Mouse (Mus musculus) kidney, embryonic 15.5 days (tissue): Measurements from ENCODE around the gene Gm11562. TPM values are rescaled to one million over a fixed set of nuclear protein-coding genes. Genes with fewer than 3 reads are reported as not detected.
"Not testable (repeated sequence)": the region's sequence is repeated elsewhere in the genome, so short reads cannot be mapped to it uniquely, and the experiment has no call there.

Experiments
- ATAC-seq: fragments of 200-750 bp; cut with Nextera tagmentation; replicated peaks from 2 replicates; pipeline ENCODE4 v1.8.0; 2017; ENCODE audit warnings: moderate TSS enrichment; ENCODE audit not compliant: low FRiP score
- H3K27ac ChIP-seq: fragments of 300-500 bp; sonication (generic); 2 replicates; pipeline ENCODE4 v1.5.1; 2015; ENCODE audit warnings: mild to moderate bottlenecking, inconsistent platforms
- H3K27me3 ChIP-seq: fragments of 300-500 bp; sonication (generic); 2 replicates; pipeline ENCODE4 v1.6.1; 2015; ENCODE audit warnings: inconsistent platforms
- H3K36me3 ChIP-seq: fragments of 300-500 bp; sonication (generic); 2 replicates; pipeline ENCODE4 v1.6.1; 2015; ENCODE audit warnings: inconsistent platforms
- H3K4me1 ChIP-seq: fragments of 300-500 bp; sonication (generic); 2 replicates; pipeline ENCODE4 v1.6.1; 2015; ENCODE audit warnings: inconsistent platforms
- H3K4me2 ChIP-seq: fragments of 300-500 bp; sonication (generic); 2 replicates; pipeline ENCODE4 v1.6.1; 2015; ENCODE audit warnings: moderate library complexity, mild to moderate bottlenecking, inconsistent platforms
- H3K4me3 ChIP-seq: fragments of 300-500 bp; sonication (generic); replicated peaks from 2 replicates; pipeline ENCODE4 v1.5.1; 2015; ENCODE audit warnings: mild to moderate bottlenecking, inconsistent platforms
- H3K9ac ChIP-seq: fragments of 300-500 bp; sonication (generic); 2 replicates; pipeline ENCODE4 v1.6.1; 2015; ENCODE audit warnings: mild to moderate bottlenecking, inconsistent platforms
- H3K9me3 ChIP-seq: fragments of 300-500 bp; sonication (generic); replicated peaks from 2 replicates; pipeline ENCODE4 v1.6.1; 2016; ENCODE audit warnings: inconsistent platforms
- WGBS: fragments of 180-500 bp; shearing (Covaris S2); methylation state at CpG from one replicate; pipeline ENCODE4 v1.1.7; 2015; ENCODE audit warnings: mixed read lengths; 5-methylcytosine and 5-hydroxymethylcytosine counted together
- polyA plus RNA-seq: library from polyadenylated mRNA; unstranded; fragments of >200 nt; fragmentation: Nextera tagmentation; extraction: Ambion mirVana; gene quantifications from 2 replicates; pipeline ENCODE4 v1.2.1, GENCODE M21; 2015

Gene Gm11562
- polyA plus RNA-seq, 1 experiment from 2014 or later = not detected

DNA sequence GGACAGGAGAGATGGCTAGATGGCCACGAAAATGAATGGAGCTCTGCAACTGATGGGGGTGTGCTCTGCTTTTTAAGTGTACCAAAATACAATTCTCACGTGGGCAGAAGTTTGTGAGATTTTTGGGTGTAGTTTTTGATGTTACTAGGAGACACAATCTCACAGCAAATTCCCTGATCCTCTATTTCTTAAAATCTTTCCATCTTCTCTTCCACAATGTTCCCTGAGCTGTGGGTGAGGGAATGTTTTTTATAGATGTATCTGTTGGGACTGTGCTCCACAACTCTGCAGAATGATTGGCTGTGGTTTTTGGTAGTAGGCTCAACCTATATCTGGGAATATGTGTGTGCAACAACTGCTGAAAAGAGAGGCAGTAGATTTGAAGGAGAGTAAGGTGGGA, 13.1 kb upstream of the Gm11562 start:
- no peak for ATAC-seq
- Histone ChIP-seq H3K27ac (no peak overlapping the region), H3K9me3 (no peaks in the 10 kb centered on the region), H3K4me2 (no peak overlapping the region), H3K27me3 (no peaks in the 10 kb centered on the region), H3K36me3 (no peaks in the 10 kb centered on the region), H3K9ac (no peak overlapping the region), H3K4me3 (no peak overlapping the region), H3K4me1 (no peaks in the 10 kb centered on the region)
- WGBS = 61% methylated on average over 2 of the region's 2 CpGs

DNA sequence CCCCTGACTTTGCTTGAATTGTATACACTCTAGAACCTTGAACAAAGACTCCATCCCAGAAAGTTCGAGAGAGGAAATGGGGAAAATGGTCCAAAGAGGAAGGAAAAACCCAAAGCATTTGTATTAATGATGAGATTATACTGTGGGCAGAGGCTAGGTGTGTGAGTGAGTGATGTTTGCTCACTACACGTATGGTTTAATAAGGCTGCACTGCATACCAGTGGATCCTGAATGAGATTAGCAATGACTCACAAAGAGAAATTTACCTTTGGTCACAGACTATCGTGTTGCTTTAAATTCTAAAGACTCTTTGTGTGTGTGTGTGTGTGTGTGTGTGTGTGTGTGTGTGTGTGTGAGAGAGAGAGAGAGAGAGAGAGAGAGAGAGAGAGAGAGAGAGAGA, 10.7 kb upstream of the Gm11562 start:
- no peaks in the 10 kb centered on the region for H3K27me3 ChIP-seq
- no peak overlapping the region for H3K4me2 ChIP-seq
- no peaks in the 10 kb centered on the region for H3K4me1 ChIP-seq
- no peaks in the 10 kb centered on the region for H3K36me3 ChIP-seq
- H3K9me3 ChIP-seq = no peaks in the 10 kb centered on the region
- H3K4me3 ChIP-seq = no peak overlapping the region
- no peak for ATAC-seq
- 79% methylated on average over 3 of the region's 3 CpGs for WGBS
- no peak overlapping the region for H3K9ac ChIP-seq
- H3K27ac ChIP-seq = no peak overlapping the region

DNA sequence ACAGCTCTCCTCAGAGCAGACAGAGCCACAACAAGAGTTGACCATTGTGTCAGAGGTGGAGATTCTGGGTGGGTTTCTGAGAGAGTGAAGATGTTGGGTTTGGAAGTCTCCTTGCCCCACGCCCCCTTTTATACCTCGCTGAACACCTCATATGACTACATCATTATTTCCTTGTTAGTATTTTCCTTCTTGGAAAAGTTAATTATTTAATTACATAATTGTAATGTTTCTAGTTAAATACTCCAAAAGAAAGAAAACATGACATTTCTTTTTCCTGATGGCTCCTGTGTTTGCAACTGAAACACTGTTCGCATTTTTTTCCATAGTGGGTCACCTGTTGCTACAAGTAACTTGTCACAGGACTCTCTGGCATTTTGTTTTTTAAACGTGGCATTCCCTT, 7.9 kb upstream of the Gm11562 start, which contains the start of gene Krtap4-1:
Gene Krtap4-1, minus strand, starts transcription at position 101 of the 400 bp plus-strand sequence.
- H3K27ac ChIP-seq = no peak within 1 kb of the TSS
- no peak for ATAC-seq
- WGBS = 86% methylated on average over 4 of the region's 4 CpGs

DNA sequence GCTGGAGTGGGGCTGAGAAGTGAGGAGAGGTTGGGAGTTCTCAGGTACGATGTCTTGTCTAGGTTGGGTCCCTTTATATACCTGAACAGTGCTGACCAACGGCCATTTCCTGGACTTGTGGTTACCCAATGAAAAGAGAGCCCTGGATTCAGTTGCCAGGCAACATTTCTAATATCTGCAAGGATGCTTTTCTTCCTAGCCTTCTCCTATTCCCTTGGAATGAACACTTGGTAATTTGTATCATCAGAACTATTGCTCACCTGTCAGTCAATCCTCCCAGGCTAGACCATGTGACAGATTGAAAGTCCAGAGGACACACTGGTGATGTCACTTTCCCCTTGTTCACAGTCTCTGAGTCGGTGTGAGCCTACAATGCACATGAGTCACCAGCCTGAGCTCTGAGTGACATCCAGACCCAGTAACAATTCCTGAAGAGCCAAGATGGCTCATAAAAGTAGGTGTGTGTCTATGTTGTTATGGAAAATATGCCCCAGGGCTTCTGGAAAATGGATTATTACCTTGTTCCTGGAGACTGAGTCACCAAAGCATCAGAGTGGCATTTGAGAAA, 5.4 kb downstream of the Gm11562 start, which contains the start of gene Krtap2-4:
Gene Krtap2-4, minus strand, starts transcription at position 51 of the 568 bp plus-strand sequence.
- no peak within 1 kb of the TSS for H3K9ac ChIP-seq
- H3K9me3 ChIP-seq = no peaks in the 10 kb centered on the region
- no peaks in the 10 kb centered on the region for H3K27me3 ChIP-seq
- no peak for ATAC-seq
- H3K27ac ChIP-seq = no peak within 1 kb of the TSS
- no peak within 1 kb of the TSS for H3K4me2 ChIP-seq
- WGBS = 76% methylated on average over 3 of the region's 3 CpGs
- no peak within 1 kb of the TSS for H3K4me3 ChIP-seq
- H3K4me1 ChIP-seq = no peaks in the 10 kb centered on the region
- H3K36me3 ChIP-seq = no peaks in the 10 kb centered on the region

More for the DNA sequence above, 7.9 kb upstream of the Gm11562 start, which contains the start of gene Krtap4-1:
- no peaks in the 10 kb centered on the region for H3K9me3 ChIP-seq
- H3K27me3 ChIP-seq = no peaks in the 10 kb centered on the region
- no peak within 1 kb of the TSS for H3K9ac ChIP-seq
- H3K4me2 ChIP-seq = no peak within 1 kb of the TSS
- no peaks in the 10 kb centered on the region for H3K36me3 ChIP-seq
- no peak within 1 kb of the TSS for H3K4me3 ChIP-seq
- H3K4me1 ChIP-seq = no peaks in the 10 kb centered on the region

DNA sequence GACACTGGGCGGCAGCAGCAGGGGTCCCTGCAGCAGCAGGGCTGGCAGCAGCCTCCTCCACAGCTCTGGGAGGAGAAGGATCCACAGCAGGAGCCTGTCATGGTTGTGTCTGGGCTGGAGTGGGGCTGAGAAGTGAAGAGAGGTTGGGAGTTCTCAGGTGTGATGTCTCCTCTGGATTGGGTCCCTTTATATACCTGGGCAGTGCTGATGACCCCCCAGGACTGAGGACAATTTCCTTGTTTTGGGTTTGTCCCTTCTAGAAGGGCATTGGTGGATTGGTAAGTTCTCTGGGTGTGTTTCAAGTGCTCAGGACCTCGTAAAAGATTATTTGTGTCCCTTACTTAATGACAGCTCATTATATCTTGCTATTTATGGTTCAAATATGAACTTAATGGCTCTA, 10.1 kb downstream of the Gm11562 start, which contains the start of gene Gm11937:
Gene Gm11937, minus strand, starts transcription at position 101 of the 400 bp plus-strand sequence.
- H3K4me3 ChIP-seq, H3K36me3 ChIP-seq, H3K9ac ChIP-seq, H3K4me1 ChIP-seq, H3K9me3 ChIP-seq, H3K4me2 ChIP-seq, H3K27ac ChIP-seq, ATAC-seq, H3K27me3 ChIP-seq: not testable (repeated sequence)
- 67% methylated on average over 1 of the region's 2 CpGs for WGBS

DNA sequence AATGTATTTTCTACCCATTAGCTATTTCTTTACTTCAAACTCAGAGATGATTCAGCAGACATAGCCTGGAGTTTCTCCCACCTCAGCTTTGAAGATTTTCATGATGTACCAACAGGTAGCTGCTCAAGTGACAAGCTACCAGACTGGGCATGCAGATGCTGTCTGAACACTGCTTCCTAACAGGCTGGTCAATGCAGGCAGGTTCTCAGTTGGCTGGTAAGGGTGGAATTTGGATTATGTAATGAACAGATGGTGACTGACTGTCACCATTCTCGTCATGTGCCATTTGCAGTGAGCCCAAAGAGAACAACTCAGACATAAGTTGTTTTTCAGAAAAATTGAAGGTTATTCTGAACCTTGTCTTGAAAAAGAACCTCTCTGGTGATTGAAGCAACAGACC, 11.1 kb downstream of the Gm11562 start:
- Histone ChIP-seq H3K9me3 (no peaks in the 10 kb centered on the region), H3K27me3 (0 out of 2 replicates have a peak, but pooled peaks cover 3% of the 10 kb centered on the region), H3K4me1 (no peaks in the 10 kb centered on the region), H3K9ac (no peak overlapping the region), H3K4me2 (no peak overlapping the region), H3K36me3 (no peaks in the 10 kb centered on the region), H3K4me3 (no peak overlapping the region), H3K27ac (no peak overlapping the region)
- ATAC-seq = no peak
- WGBS = 74% methylated on average over 1 of the region's 1 CpGs

DNA sequence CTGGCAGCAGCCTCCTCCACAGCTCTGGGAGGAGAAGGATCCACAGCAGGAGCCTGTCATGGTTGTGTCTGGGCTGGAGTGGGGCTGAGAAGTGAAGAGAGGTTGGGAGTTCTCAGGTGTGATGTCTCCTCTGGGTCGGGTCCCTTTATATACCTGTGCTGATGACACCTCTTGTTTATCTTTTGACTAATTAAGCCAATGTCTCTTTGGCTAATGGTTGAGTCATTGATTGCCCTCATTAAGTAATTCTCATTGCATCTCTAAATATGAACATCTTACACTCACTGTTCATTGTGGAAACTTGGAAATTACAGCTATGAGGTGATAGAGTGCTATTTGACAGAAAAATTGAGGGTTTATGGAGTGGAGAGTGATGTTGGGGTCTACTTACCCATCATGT, 17.0 kb downstream of the Gm11562 start, which contains the start of gene Gm11938:
Gene Gm11938, minus strand, starts transcription at position 101 of the 400 bp plus-strand sequence.
- WGBS = 47% methylated on average over 1 of the region's 1 CpGs
- H3K27ac ChIP-seq, ATAC-seq, H3K4me3 ChIP-seq, H3K4me1 ChIP-seq, H3K36me3 ChIP-seq, H3K4me2 ChIP-seq, H3K27me3 ChIP-seq, H3K9me3 ChIP-seq, H3K9ac ChIP-seq: not testable (repeated sequence)

DNA sequence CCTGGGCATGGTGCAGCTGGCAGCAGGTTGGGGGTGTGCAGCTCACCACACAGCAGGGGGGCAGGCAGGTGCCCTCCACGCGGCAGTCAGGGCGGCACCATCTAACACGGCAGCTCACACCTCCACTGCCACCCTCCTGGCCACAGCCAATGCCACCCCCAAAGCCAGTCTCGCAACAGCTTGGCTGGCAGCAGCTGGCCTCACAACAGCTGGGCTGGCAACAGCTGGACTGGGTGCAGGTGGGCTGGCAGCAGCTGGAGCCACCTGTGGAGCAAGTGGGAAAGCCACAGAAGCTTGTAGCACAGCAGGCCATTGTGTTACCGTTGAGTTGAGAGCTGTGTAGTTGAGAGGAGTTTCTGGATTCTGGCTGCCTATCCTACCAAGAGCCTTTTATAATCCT, 22.5 kb downstream of the Gm11562 start, which contains the start of gene Krtap9-3:
Gene Krtap9-3, minus strand, starts transcription at position 364 of the 400 bp plus-strand sequence.
- not testable (repeated sequence) for H3K4me2 ChIP-seq, H3K4me1 ChIP-seq, H3K9ac ChIP-seq, H3K27ac ChIP-seq, H3K9me3 ChIP-seq, H3K27me3 ChIP-seq, H3K36me3 ChIP-seq, H3K4me3 ChIP-seq, ATAC-seq
- WGBS = 73% methylated on average over 6 of the region's 6 CpGs

DNA sequence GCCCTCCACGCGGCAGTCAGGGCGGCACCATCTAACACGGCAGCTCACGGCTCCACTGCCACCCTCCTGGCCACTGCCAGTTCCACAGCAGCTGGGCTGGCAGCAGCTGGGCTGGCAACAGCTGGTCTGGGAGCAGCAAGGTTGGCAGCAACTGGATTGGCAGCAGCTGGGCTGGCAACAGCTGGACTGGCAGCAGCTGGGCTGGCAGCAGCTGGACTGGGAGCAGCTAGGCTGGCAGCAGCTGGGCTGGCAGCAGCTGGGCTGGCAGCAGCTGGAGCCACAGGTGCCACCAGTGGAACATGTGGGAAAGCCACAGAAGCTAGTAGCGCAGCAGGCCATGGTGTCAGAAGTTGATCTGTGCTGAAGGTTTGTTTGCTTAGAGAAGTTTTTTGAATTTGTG, 29.3 kb downstream of the Gm11562 start, which contains the start of gene Krtap1-3:
Gene Krtap1-3, minus strand, starts transcription at position 359 of the 400 bp plus-strand sequence.
- H3K27me3 ChIP-seq = no peaks in the 10 kb centered on the region
- no peak within 1 kb of the TSS for H3K9ac ChIP-seq
- no peak within 1 kb of the TSS for H3K27ac ChIP-seq
- H3K36me3 ChIP-seq = no peaks in the 10 kb centered on the region
- no peak for ATAC-seq
- no peaks in the 10 kb centered on the region for H3K9me3 ChIP-seq
- no peak within 1 kb of the TSS for H3K4me3 ChIP-seq
- no peaks in the 10 kb centered on the region for H3K4me1 ChIP-seq
- no peak within 1 kb of the TSS for H3K4me2 ChIP-seq
- WGBS = 78% methylated on average over 6 of the region's 6 CpGs

DNA sequence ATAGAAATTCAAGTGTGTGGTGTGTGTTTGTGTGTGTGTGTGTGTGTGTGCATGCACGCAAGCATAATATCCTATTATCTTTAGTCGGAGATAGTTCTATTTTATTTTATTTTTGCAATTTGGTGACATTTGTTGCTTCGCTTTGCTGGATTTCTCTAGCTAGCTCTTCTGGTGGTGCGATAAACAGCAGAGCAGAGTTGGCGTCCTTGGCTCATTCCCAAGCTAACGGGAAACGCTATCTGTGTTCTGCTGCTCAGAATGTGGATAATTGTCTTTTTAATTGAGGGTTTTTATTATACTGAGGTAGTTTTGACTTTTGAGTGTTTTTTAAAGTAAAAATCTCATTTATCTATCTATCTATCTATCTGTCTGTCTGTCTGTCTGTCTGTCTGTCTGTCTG, 35.1 kb downstream of the Gm11562 start:
- no peaks in the 10 kb centered on the region for H3K4me1 ChIP-seq
- H3K9me3 ChIP-seq = no peaks in the 10 kb centered on the region
- ATAC-seq = no peak
- H3K27me3 ChIP-seq = no peaks in the 10 kb centered on the region
- H3K9ac ChIP-seq = no peak overlapping the region
- H3K36me3 ChIP-seq = no peaks in the 10 kb centered on the region
- WGBS = 89% methylated on average over 7 of the region's 7 CpGs
- H3K4me2 ChIP-seq = no peak overlapping the region
- H3K4me3 ChIP-seq = no peak overlapping the region
- no peak overlapping the region for H3K27ac ChIP-seq

DNA sequence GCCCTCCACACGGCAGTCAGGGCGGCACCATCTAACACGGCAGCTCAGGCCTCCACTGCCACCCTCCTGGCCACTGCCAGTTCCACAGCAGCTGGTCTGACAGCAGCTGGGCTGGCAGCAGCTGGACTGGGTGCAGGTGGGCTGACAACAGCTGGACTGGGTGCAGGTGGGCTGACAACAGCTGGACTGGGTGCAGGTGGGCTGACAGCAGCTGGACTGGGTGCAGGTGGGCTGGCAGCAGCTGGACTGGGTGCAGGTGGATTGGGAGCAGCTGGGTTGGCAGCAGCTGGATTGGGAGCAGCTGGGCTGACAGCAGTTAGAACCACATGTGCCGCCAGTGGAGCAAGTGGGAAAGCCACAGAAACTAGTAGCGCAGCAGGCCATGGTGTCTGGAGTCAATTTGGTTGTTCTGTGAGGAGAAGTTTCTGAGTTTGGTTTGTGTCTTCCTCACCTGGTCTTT, 37.0 kb downstream of the Gm11562 start, which contains the start of gene Krtap1-4:
Gene Krtap1-4, minus strand, starts transcription at position 410 of the 460 bp plus-strand sequence.
- Histone ChIP-seq H3K4me1 (no peaks in the 10 kb centered on the region), H3K27ac (no peak within 1 kb of the TSS), H3K4me3 (no peak within 1 kb of the TSS), H3K9me3 (no peaks in the 10 kb centered on the region), H3K4me2 (no peak within 1 kb of the TSS), H3K27me3 (no peaks in the 10 kb centered on the region), H3K36me3 (no peaks in the 10 kb centered on the region), H3K9ac (no peak within 1 kb of the TSS)
- WGBS = 81% methylated on average over 5 of the region's 5 CpGs
- no peak for ATAC-seq

DNA sequence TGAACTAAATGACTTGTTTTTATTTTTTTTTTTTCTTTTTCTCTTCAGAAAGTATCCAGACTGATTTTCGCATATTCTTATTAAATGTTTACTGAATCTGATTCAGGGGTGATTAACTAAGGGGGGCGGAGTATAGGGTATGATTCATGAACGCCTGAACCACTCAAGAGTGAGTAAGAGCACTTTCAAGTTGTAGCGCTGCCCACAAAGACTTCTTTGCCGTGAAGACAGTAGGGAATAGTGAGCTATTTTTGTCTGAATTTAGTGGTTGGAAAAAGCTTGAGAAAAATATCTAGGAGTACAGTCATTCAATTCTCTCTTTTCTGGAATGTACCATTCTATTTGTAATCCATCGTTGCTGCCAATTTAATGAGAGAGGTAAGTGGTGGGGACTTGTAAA, 38.7 kb downstream of the Gm11562 start:
- no peak overlapping the region for H3K27ac ChIP-seq
- WGBS = 82% methylated on average over 6 of the region's 6 CpGs
- no peak overlapping the region for H3K4me3 ChIP-seq
- no peak overlapping the region for H3K9ac ChIP-seq
- H3K4me1 ChIP-seq = no peaks in the 10 kb centered on the region
- no peaks in the 10 kb centered on the region for H3K9me3 ChIP-seq
- H3K36me3 ChIP-seq = no peaks in the 10 kb centered on the region
- no peak for ATAC-seq
- H3K27me3 ChIP-seq = no peaks in the 10 kb centered on the region
- no peak overlapping the region for H3K4me2 ChIP-seq
